Mouse (Mus musculus) cortical plate, adult 2 months (tissue): ENCODE measurements around the gene Serpina1f. TPM values are rescaled to one million over a fixed set of nuclear protein-coding genes. Genes with fewer than 3 reads are reported as not detected.
A peak's percentile ranks its signal among the peaks of the same experiment; 100 is the strongest.
"Not testable (repeated sequence)": the region's sequence is repeated elsewhere in the genome, so short reads cannot be mapped to it uniquely, and the experiment has no call there.

ENCODE experiments used
- H3K27ac ChIP-seq: fragments of 200-500 bp; 2 replicates; pipeline ENCODE4 v1.5.1; 2012; ENCODE audit warnings: low read length, control low read depth, inconsistent platforms; ENCODE audit not compliant: insufficient read depth
- H3K4me1 ChIP-seq: fragments of 200-500 bp; 2 replicates; pipeline ENCODE4 v1.6.1; 2011; ENCODE audit warnings: low read length; ENCODE audit not compliant: control insufficient read depth, insufficient read depth
- H3K4me3 ChIP-seq: fragments of 200-500 bp; 2 replicates; pipeline ENCODE4 v1.5.1; 2011; ENCODE audit warnings: mild to moderate bottlenecking, low read length, control low read depth; ENCODE audit not compliant: insufficient read depth
- CTCF ChIP-seq: fragments of 200-500 bp; IDR thresholded peaks from 2 replicates; pipeline ENCODE4 v1.5.1; 2011; ENCODE audit warnings: mild to moderate bottlenecking, control low read depth, low read length; ENCODE audit not compliant: insufficient read depth; ENCODE audit errors: extremely low read depth
- POLR2A ChIP-seq: fragments of 200-500 bp; IDR thresholded peaks from 2 replicates; pipeline ENCODE4 v1.6.1; 2011; ENCODE audit warnings: mild to moderate bottlenecking, low read length, control low read depth; ENCODE audit not compliant: insufficient read depth; ENCODE audit errors: extremely low read depth
- polyA plus RNA-seq: library from polyadenylated mRNA; depleted of rRNA; stranded (reverse); fragments of >200 nt; gene quantifications from 2 replicates; pipeline ENCODE4 v1.2.3, GENCODE M21; 2012; rRNA removed

The Serpina1f gene
- polyA plus RNA-seq, result not detected in 2 replicates

DNA sequence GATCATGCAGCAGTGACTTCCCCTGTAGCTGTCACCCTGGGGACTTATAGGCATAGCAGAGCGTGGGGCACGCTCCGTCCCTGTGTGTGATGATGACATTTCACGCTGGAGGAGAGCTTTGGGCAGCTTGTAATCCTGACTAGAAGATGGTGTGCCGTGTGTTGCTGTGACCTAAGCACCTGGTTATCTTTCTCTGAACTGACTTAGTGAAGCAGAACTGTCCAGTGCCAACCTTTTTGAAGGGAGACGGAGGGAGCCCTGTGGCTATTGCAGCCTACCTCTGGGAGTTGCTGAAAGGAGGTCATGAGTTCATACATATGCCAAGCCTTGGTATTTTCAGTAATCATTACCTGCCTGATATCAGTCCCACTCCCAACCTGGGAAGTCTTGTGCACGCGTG is at the start of gene Serpina1f:
Gene Serpina1f, minus strand, starts transcription at position 101 of the 400 bp plus-strand sequence.
- Histone ChIP-seq H3K4me3 (no peak within 1 kb of the TSS), H3K4me1 (no peaks in the 10 kb centered on the region), H3K27ac (no peak within 1 kb of the TSS)
- TF ChIP-seq POLR2A (no peak), CTCF (no peak)

- not testable (repeated sequence) for H3K27ac ChIP-seq, H3K4me1 ChIP-seq, H3K4me3 ChIP-seq
These were observed 42.7 kb upstream of the Serpina1f start for GRCm38 (mm10) chr12:103737791-103738580.

GRCm38 (mm10) chr12:103735566-103735965 is 40.2 kb upstream of the Serpina1f start:
- not testable (repeated sequence) for H3K27ac ChIP-seq, H3K4me3 ChIP-seq, H3K4me1 ChIP-seq

- H3K4me1 ChIP-seq, H3K27ac ChIP-seq: not testable (repeated sequence)
These were observed 39.8 kb upstream of the Serpina1f start for GRCm38 (mm10) chr12:103735101-103735500.

DNA sequence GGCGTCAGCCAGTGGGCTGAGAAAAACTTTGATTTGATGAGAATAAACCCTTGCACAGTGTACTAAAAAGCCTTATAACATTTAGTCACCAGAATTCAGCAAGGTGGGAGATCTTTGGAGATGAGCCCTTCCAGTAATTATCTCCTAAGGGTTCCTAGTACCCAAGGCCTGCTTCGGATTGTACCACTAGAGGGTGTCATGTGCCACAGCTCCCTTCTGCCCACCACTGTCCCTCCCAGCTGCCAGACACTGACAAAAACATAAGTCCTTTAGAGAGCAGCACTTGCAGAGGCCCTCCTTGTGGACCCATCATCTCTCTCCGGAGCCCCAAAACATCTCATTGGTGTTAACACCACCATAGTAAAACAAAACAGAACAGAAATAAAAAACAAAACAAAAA is 16.2 kb upstream of the Serpina1f start:
- no peaks in the 10 kb centered on the region for H3K4me1 ChIP-seq
- TF ChIP-seq CTCF, result no peak
- TF ChIP-seq POLR2A, result no peak
- H3K4me3 ChIP-seq, result no peak overlapping the region
- H3K27ac ChIP-seq, result no peak overlapping the region

More at GRCm38 (mm10) chr12:103735101-103735500, 39.8 kb upstream of the Serpina1f start:
- not testable (repeated sequence) for H3K4me3 ChIP-seq

- TF ChIP-seq CTCF, result peak; percentile 48; the same call in 1 of the 2 replicates
- no peak for TF ChIP-seq POLR2A
- H3K27ac ChIP-seq, result no peak overlapping the region
- H3K4me3 ChIP-seq, result no peak overlapping the region
- H3K4me1 ChIP-seq, result no peaks in the 10 kb centered on the region
These were observed 15.1 kb upstream of the Serpina1f start for GRCm38 (mm10) chr12:103710405-103710804.

DNA sequence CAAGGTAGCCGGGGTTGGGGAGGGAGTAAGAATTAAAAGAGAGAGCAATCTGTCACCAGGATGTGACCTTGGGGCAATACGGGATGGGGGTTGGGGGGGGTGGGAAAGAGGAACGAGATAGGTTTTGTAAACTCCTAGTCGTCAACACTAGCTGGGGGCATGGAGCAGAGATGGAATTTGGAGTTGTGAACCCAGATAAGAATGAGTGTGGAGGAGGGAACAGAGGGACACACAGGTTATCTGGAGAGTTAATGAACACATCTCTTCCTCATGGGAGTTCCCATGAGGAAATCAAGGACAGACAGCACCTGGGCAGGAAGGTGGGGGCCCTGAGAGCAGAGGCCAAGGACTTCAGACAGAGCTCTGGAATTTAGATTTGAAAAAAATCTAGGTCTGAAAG is 10.8 kb upstream of the Serpina1f start:
- H3K4me3 ChIP-seq, result no peak overlapping the region
- H3K27ac ChIP-seq, result no peak overlapping the region
- no peaks in the 10 kb centered on the region for H3K4me1 ChIP-seq
- TF ChIP-seq CTCF, result no peak
- TF ChIP-seq POLR2A, result no peak

- no peak for TF ChIP-seq POLR2A
- no peak for TF ChIP-seq CTCF
- no peak overlapping the region for H3K4me3 ChIP-seq
- no peaks in the 10 kb centered on the region for H3K4me1 ChIP-seq
- no peak overlapping the region for H3K27ac ChIP-seq
These were observed 10.2 kb upstream of the Serpina1f start for GRCm38 (mm10) chr12:103705547-103705946.

- no peaks in the 10 kb centered on the region for H3K4me1 ChIP-seq
- no peak overlapping the region for H3K4me3 ChIP-seq
- no peak overlapping the region for H3K27ac ChIP-seq
- no peak for TF ChIP-seq CTCF
- no peak for TF ChIP-seq POLR2A
These were observed 4.9 kb upstream of the Serpina1f start for GRCm38 (mm10) chr12:103700144-103700750.

GRCm38 (mm10) chr12:103688221-103688814 is 7.0 kb downstream of the Serpina1f start:
- no peaks in the 10 kb centered on the region for H3K4me1 ChIP-seq
- no peak overlapping the region for H3K27ac ChIP-seq
- no peak overlapping the region for H3K4me3 ChIP-seq
- TF ChIP-seq CTCF (no peak), POLR2A (no peak)
